Mouse (Mus musculus): ENCODE results near the gene Wee1. TPM values are rescaled to one million over a fixed set of nuclear protein-coding genes. Genes with fewer than 3 reads are reported as not detected.
"Not testable (repeated sequence)": the region's sequence is repeated elsewhere in the genome, so short reads cannot be mapped to it uniquely, and the experiment has no call there.

Gene Wee1
- polyA plus RNA-seq, 1 experiment, result 1.1 TPM

- TF ChIP-seq TAL1 (IDR thresholded peaks at IDR 0.05; ENCODE audit: low read length) (no peak), GATA1 (IDR thresholded peaks at IDR 0.05; ENCODE audit: low read length) (no peak)
- peak overlapping the region; percentile 99 for H3K4me3 ChIP-seq (replicated peaks)
Observed at GRCm38 (mm10) chr7:110120157-110120784, 1.6 kb upstream of the Wee1 start.

GRCm38 (mm10) chr7:110121162-110121515 lies 707 bp upstream of the Wee1 start:
- Histone ChIP-seq H3K27me3 (ENCODE audit: control insufficient read depth) (no peaks in the 10 kb centered on the region), H3K4me3 (replicated peaks) (peak overlapping the region; percentile 99), H3K4me1 (ENCODE audit: control insufficient read depth) (peaks cover 35% of the 10 kb centered on the region), H3K9me3 (ENCODE audit: control insufficient read depth, low read length) (no peaks in the 10 kb centered on the region), H3K36me3 (ENCODE audit: control insufficient read depth) (peaks cover 20% of the 10 kb centered on the region)
- TF ChIP-seq GATA1 (IDR thresholded peaks at IDR 0.05; ENCODE audit: low read length), result no peak
- TF ChIP-seq TAL1 (IDR thresholded peaks at IDR 0.05; ENCODE audit: low read length), result no peak

More at GRCm38 (mm10) chr7:110120157-110120784, 1.6 kb upstream of the Wee1 start:
- peaks cover 12% of the 10 kb centered on the region for H3K36me3 ChIP-seq (ENCODE audit: control insufficient read depth)
- H3K4me1 ChIP-seq (ENCODE audit: control insufficient read depth), result peaks cover 35% of the 10 kb centered on the region
- no peaks in the 10 kb centered on the region for H3K27me3 ChIP-seq (ENCODE audit: control insufficient read depth)
- no peaks in the 10 kb centered on the region for H3K9me3 ChIP-seq (ENCODE audit: control insufficient read depth, low read length)

GRCm38 (mm10) chr7:110122289-110122564 lies 381 bp downstream of the Wee1 start:
- Histone ChIP-seq H3K9me3 (ENCODE audit: control insufficient read depth, low read length) (no peaks in the 10 kb centered on the region), H3K36me3 (ENCODE audit: control insufficient read depth) (peaks cover 30% of the 10 kb centered on the region), H3K4me1 (ENCODE audit: control insufficient read depth) (peaks cover 35% of the 10 kb centered on the region), H3K27me3 (ENCODE audit: control insufficient read depth) (no peaks in the 10 kb centered on the region), H3K4me3 (replicated peaks) (peak overlapping the region; percentile 99)
- TF ChIP-seq GATA1 (IDR thresholded peaks at IDR 0.05; ENCODE audit: low read length), result no peak
- no peak for TF ChIP-seq TAL1 (IDR thresholded peaks at IDR 0.05; ENCODE audit: low read length)

- H3K9me3 ChIP-seq (ENCODE audit: control insufficient read depth, low read length), result no peaks in the 10 kb centered on the region
- TF ChIP-seq TAL1 (IDR thresholded peaks at IDR 0.05; ENCODE audit: low read length) (no peak), GATA1 (IDR thresholded peaks at IDR 0.05; ENCODE audit: low read length) (no peak)
- H3K27me3 ChIP-seq (ENCODE audit: control insufficient read depth), result no peaks in the 10 kb centered on the region
- H3K4me1 ChIP-seq (ENCODE audit: control insufficient read depth), result peaks cover 35% of the 10 kb centered on the region
- peaks cover 36% of the 10 kb centered on the region for H3K36me3 ChIP-seq (ENCODE audit: control insufficient read depth)
- peak overlapping the region; percentile 99 for H3K4me3 ChIP-seq (replicated peaks)
Observed at GRCm38 (mm10) chr7:110122565-110123422, 948 bp downstream of the Wee1 start.

- peaks cover 48% of the 10 kb centered on the region for H3K36me3 ChIP-seq (ENCODE audit: control insufficient read depth)
- no peaks in the 10 kb centered on the region for H3K9me3 ChIP-seq (ENCODE audit: control insufficient read depth, low read length)
- peaks cover 35% of the 10 kb centered on the region for H3K4me1 ChIP-seq (ENCODE audit: control insufficient read depth)
- H3K4me3 ChIP-seq (replicated peaks), result peak overlapping the region; percentile 99
- TF ChIP-seq GATA1 (IDR thresholded peaks at IDR 0.05; ENCODE audit: low read length) (no peak), TAL1 (IDR thresholded peaks at IDR 0.05; ENCODE audit: low read length) (no peak)
- no peaks in the 10 kb centered on the region for H3K27me3 ChIP-seq (ENCODE audit: control insufficient read depth)
Observed at GRCm38 (mm10) chr7:110123844-110124555, 2.2 kb downstream of the Wee1 start.

DNA sequence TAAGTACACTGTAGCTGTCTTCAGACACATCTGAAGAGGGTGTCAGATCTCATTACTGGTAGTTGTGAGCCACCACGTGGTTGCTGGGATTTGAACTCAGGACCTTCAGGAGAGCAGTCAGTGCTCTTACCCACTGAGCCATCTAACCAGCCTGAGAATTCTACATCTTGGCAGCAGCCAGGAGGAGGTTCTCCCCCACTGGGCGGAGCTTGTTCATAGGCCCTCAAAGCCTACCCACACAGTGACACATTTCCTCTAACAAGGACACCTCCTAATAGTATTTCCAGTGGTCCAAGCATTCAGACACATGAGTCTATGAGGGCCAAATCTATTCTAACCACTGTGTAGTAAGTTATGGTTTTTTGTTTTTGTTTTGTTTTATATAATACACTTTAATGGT lies 6.7 kb downstream of the Wee1 start:
- no peaks in the 10 kb centered on the region for H3K27me3 ChIP-seq (ENCODE audit: control insufficient read depth)
- H3K4me3 ChIP-seq (replicated peaks), result no peak overlapping the region
- H3K4me1 ChIP-seq (ENCODE audit: control insufficient read depth), result peaks cover 17% of the 10 kb centered on the region
- H3K9me3 ChIP-seq (ENCODE audit: control insufficient read depth, low read length), result no peaks in the 10 kb centered on the region
- H3K36me3 ChIP-seq (ENCODE audit: control insufficient read depth), result peaks cover 94% of the 10 kb centered on the region
- TF ChIP-seq TAL1 (IDR thresholded peaks at IDR 0.05; ENCODE audit: low read length), result no peak
- TF ChIP-seq GATA1 (IDR thresholded peaks at IDR 0.05; ENCODE audit: low read length), result no peak

GRCm38 (mm10) chr7:110132272-110132671 lies 10.4 kb downstream of the Wee1 start:
- H3K36me3 ChIP-seq (ENCODE audit: control insufficient read depth), result peaks cover 99% of the 10 kb centered on the region
- H3K27me3 ChIP-seq (ENCODE audit: control insufficient read depth); H3K4me3 ChIP-seq (replicated peaks); H3K9me3 ChIP-seq (ENCODE audit: control insufficient read depth, low read length); H3K4me1 ChIP-seq (ENCODE audit: control insufficient read depth): not testable (repeated sequence)

GRCm38 (mm10) chr7:110133988-110134387 lies 12.1 kb downstream of the Wee1 start:
- H3K27me3 ChIP-seq (ENCODE audit: control insufficient read depth), result no peaks in the 10 kb centered on the region
- H3K36me3 ChIP-seq (ENCODE audit: control insufficient read depth), result peaks cover 99% of the 10 kb centered on the region
- no peaks in the 10 kb centered on the region for H3K9me3 ChIP-seq (ENCODE audit: control insufficient read depth, low read length)
- TF ChIP-seq TAL1 (IDR thresholded peaks at IDR 0.05; ENCODE audit: low read length), result no peak
- TF ChIP-seq GATA1 (IDR thresholded peaks at IDR 0.05; ENCODE audit: low read length), result no peak
- H3K4me1 ChIP-seq (ENCODE audit: control insufficient read depth), result no peaks in the 10 kb centered on the region; the same call in 1 of the 2 replicates
- no peak overlapping the region for H3K4me3 ChIP-seq (replicated peaks)

DNA sequence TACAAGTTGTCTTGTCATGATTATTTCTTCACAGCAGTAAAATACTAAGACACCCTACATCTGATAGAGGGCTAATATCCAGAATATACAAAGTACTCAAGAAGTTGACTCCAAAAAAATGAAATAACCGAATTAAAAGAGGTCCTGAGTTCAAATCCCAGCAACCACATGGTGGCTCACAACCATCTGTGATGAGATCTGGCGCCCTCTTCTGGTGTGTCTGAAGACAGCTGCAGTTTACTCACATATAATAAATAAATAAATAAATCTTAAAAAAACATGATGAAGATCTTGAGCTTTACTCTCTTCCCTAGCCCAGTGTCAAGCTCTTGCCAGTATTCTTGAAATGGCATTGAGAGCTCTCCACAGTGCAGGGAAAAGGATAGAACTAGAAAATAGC lies 16.7 kb downstream of the Wee1 start:
- Histone ChIP-seq H3K4me3 (replicated peaks) (no peak overlapping the region), H3K27me3 (ENCODE audit: control insufficient read depth) (no peaks in the 10 kb centered on the region), H3K4me1 (ENCODE audit: control insufficient read depth) (no peaks in the 10 kb centered on the region; the same call in 1 of the 2 replicates), H3K36me3 (ENCODE audit: control insufficient read depth) (peaks cover 99% of the 10 kb centered on the region), H3K9me3 (ENCODE audit: control insufficient read depth, low read length) (no peaks in the 10 kb centered on the region)
- TF ChIP-seq TAL1 (IDR thresholded peaks at IDR 0.05; ENCODE audit: low read length), result no peak
- TF ChIP-seq GATA1 (IDR thresholded peaks at IDR 0.05; ENCODE audit: low read length), result no peak
